Mouse (Mus musculus): ENCODE measurements around the gene Prss33. TPM values are rescaled to one million over a fixed set of nuclear protein-coding genes. Genes with fewer than 3 reads are reported as not detected.

The Prss33 gene
- not detected in 2 replicates for polyA plus RNA-seq (2015; fragmentation: Nextera tagmentation; extraction: Ambion mirVana)

GRCm38 (mm10) chr17:23836006-23836575 is at the start of gene Prss33:
Prss33 (minus strand) TSS chr17:23836056.

GRCm38 (mm10) chr17:23880576-23880975 is 44.7 kb upstream of the Prss33 start, which contains the start of the genes Dcpp1 and Dcpp2:
Dcpp1 (plus strand) TSS chr17:23880876.
Dcpp2 (plus strand) TSS chr17:23880880.

GRCm38 (mm10) chr17:23867756-23868155 is 31.9 kb upstream of the Prss33 start, which contains the start of gene Prss21:
Prss21 (plus strand) TSS chr17:23868056.

GRCm38 (mm10) chr17:23843812-23844273 is 8.0 kb upstream of the Prss33 start, which contains the start of the genes Prss32 and Prss41:
Prss32 (plus strand) TSS chr17:23843855.
Prss41 (minus strand) TSS chr17:23844172.

GRCm38 (mm10) chr17:23829064-23829619 is 6.7 kb downstream of the Prss33 start, which contains the start of gene Elob:
Elob (minus strand) TSS chr17:23829136.

GRCm38 (mm10) chr17:23790269-23791078 is 45.4 kb downstream of the Prss33 start, which contains the start of gene Srrm2:
Srrm2 (plus strand) TSS chr17:23790532.

GRCm38 (mm10) chr17:23785561-23786471 is 50.0 kb downstream of the Prss33 start, which contains the start of gene Flywch2:
Flywch2 (minus strand) TSS chr17:23786081.

Other genes with a start within 250 kb of the Prss33 start
- gene Zfp13, start 236.6 kb downstream of the Prss33 start, polyA plus RNA-seq (2015; fragmentation: Nextera tagmentation; extraction: Ambion mirVana), result 1.9 and 2.2 TPM in 2 replicates
- not detected in 2 replicates for gene Zscan10, start 235.2 kb downstream of the Prss33 start, polyA plus RNA-seq (2015; fragmentation: Nextera tagmentation; extraction: Ambion mirVana)
- gene Mmp25, start 190.8 kb downstream of the Prss33 start, polyA plus RNA-seq (2015; fragmentation: Nextera tagmentation; extraction: Ambion mirVana), result 3.0 and 4.4 TPM in 2 replicates
- 0.11 and 0.35 TPM in 2 replicates for gene Bicdl2, start 175.6 kb downstream of the Prss33 start, polyA plus RNA-seq (2015; fragmentation: Nextera tagmentation; extraction: Ambion mirVana)
- gene Hcfc1r1, start 162.5 kb downstream of the Prss33 start, polyA plus RNA-seq (2015; fragmentation: Nextera tagmentation; extraction: Ambion mirVana), result 43.1 and 43.5 TPM in 2 replicates
- gene Thoc6, start 162.2 kb downstream of the Prss33 start, polyA plus RNA-seq (2015; fragmentation: Nextera tagmentation; extraction: Ambion mirVana), result 21.1 and 22.3 TPM in 2 replicates
- gene Tnfrsf12a, start 158.6 kb downstream of the Prss33 start, polyA plus RNA-seq (2015; fragmentation: Nextera tagmentation; extraction: Ambion mirVana), result 3.4 and 4.0 TPM in 2 replicates
- gene Cldn6, start 156.8 kb downstream of the Prss33 start, polyA plus RNA-seq (2015; fragmentation: Nextera tagmentation; extraction: Ambion mirVana), result 0.11 TPM in 1 of 2 replicates, not detected in the other
- gene Cldn9, start 152.0 kb downstream of the Prss33 start, polyA plus RNA-seq (2015; fragmentation: Nextera tagmentation; extraction: Ambion mirVana), result 0.08 TPM in 2 replicates
- 0.11 TPM in 1 of 2 replicates, not detected in the other for gene 1520401A03Rik, start 113.3 kb downstream of the Prss33 start, polyA plus RNA-seq (2015; fragmentation: Nextera tagmentation; extraction: Ambion mirVana)
- gene Pkmyt1, start 109.7 kb downstream of the Prss33 start, polyA plus RNA-seq (2015; fragmentation: Nextera tagmentation; extraction: Ambion mirVana), result 37.2 and 39.2 TPM in 2 replicates
- gene Paqr4, start 95.2 kb downstream of the Prss33 start, polyA plus RNA-seq (2015; fragmentation: Nextera tagmentation; extraction: Ambion mirVana), result 10.5 and 12.2 TPM in 2 replicates
- not detected in 2 replicates for gene Kremen2, start 90.2 kb downstream of the Prss33 start, polyA plus RNA-seq (2015; fragmentation: Nextera tagmentation; extraction: Ambion mirVana)
- 19.2 and 22.6 TPM in 2 replicates for gene Flywch1, start 64.5 kb downstream of the Prss33 start, polyA plus RNA-seq (2015; fragmentation: Nextera tagmentation; extraction: Ambion mirVana)
- gene Flywch2, start 50.0 kb downstream of the Prss33 start, polyA plus RNA-seq (2015; fragmentation: Nextera tagmentation; extraction: Ambion mirVana), result 3.5 and 6.6 TPM in 2 replicates
- 290 and 303 TPM in 2 replicates for gene Srrm2, start 45.5 kb downstream of the Prss33 start, polyA plus RNA-seq (2015; fragmentation: Nextera tagmentation; extraction: Ambion mirVana)
- 632 and 659 TPM in 2 replicates for gene Elob, start 6.9 kb downstream of the Prss33 start, polyA plus RNA-seq (2015; fragmentation: Nextera tagmentation; extraction: Ambion mirVana)
- not detected in 2 replicates for gene Prss32, start 7.8 kb upstream of the Prss33 start, polyA plus RNA-seq (2015; fragmentation: Nextera tagmentation; extraction: Ambion mirVana)
- gene Prss41, start 8.1 kb upstream of the Prss33 start, polyA plus RNA-seq (2015; fragmentation: Nextera tagmentation; extraction: Ambion mirVana), result not detected in 2 replicates
- gene Prss21, start 32.0 kb upstream of the Prss33 start, polyA plus RNA-seq (2015; fragmentation: Nextera tagmentation; extraction: Ambion mirVana), result not detected in 2 replicates
- not detected in 2 replicates for gene Dcpp1, start 44.8 kb upstream of the Prss33 start, polyA plus RNA-seq (2015; fragmentation: Nextera tagmentation; extraction: Ambion mirVana)
- not detected in 2 replicates for gene Dcpp2, start 44.8 kb upstream of the Prss33 start, polyA plus RNA-seq (2015; fragmentation: Nextera tagmentation; extraction: Ambion mirVana)
- not detected in 2 replicates for gene Dcpp3, start 81.4 kb upstream of the Prss33 start, polyA plus RNA-seq (2015; fragmentation: Nextera tagmentation; extraction: Ambion mirVana)
- not detected in 2 replicates for gene Sbp, start 105.6 kb upstream of the Prss33 start, polyA plus RNA-seq (2015; fragmentation: Nextera tagmentation; extraction: Ambion mirVana)
- not detected in 2 replicates for gene Sbpl, start 119.2 kb upstream of the Prss33 start, polyA plus RNA-seq (2015; fragmentation: Nextera tagmentation; extraction: Ambion mirVana)
- gene Prss30, start 144.5 kb upstream of the Prss33 start, polyA plus RNA-seq (2015; fragmentation: Nextera tagmentation; extraction: Ambion mirVana), result 0.20 and 0.36 TPM in 2 replicates
- not detected in 2 replicates for gene Prss22, start 162.0 kb upstream of the Prss33 start, polyA plus RNA-seq (2015; fragmentation: Nextera tagmentation; extraction: Ambion mirVana)
- not detected in 2 replicates for gene Prss27, start 202.1 kb upstream of the Prss33 start, polyA plus RNA-seq (2015; fragmentation: Nextera tagmentation; extraction: Ambion mirVana)
- 16.6 and 18.2 TPM in 2 replicates for gene Kctd5, start 237.4 kb upstream of the Prss33 start, polyA plus RNA-seq (2015; fragmentation: Nextera tagmentation; extraction: Ambion mirVana)

Measured in spleen, postnatal 0 days (tissue).